Comparison of ENCODE assay signal across 17 mouse cellular contexts in genomic region chr1:64793234-64793530, GRCm38 (mm10). TPM values are rescaled to one million over a fixed set of nuclear protein-coding genes. Genes with fewer than 3 reads are reported as not detected.
DNase-seq lines count a peak whose midpoint lies in the region; ATAC-seq and TF ChIP-seq lines count a peak whose summit lies in the region.
"Had no signal": no experiment of that assay in that cellular context is flagged by ENCODE, and none has a peak within 500 bp of the region (broad histone marks: within the 10 kb centered on the region; RNA-seq: fewer than 3 reads in every experiment).

No protein-coding gene starts in this region.

- TF ChIP-seq CTCF in heart, postnatal 0 days (IDR thresholded peaks at IDR 0.05; ENCODE audit: low read depth): no peak

- 0 out of 2 replicates have a peak, but pooled peaks cover 7% of the 10 kb centered on the region for H3K36me3 ChIP-seq in heart, postnatal 0 days (replicated peaks; ENCODE audit: control insufficient read depth, insufficient read depth, low read length)
- no peaks in the 10 kb centered on the region for H3K36me3 ChIP-seq in lung, embryonic 15.5 days
- H3K36me3 ChIP-seq: midbrain, embryonic 15.5 days had no signal

- ATAC-seq in heart, postnatal 0 days (ENCODE audit: insufficient read depth, low read depth): no peak
- no peak for ATAC-seq in lung, embryonic 15.5 days (ENCODE audit: borderline replicate concordance, extremely low read depth, low FRiP score, low TSS enrichment)
- ATAC-seq: forebrain, embryonic 16.5 days; midbrain, embryonic 15.5 days had no signal

- H3K4me2 ChIP-seq in heart, postnatal 0 days (ENCODE audit: low read depth, low read length): no peak overlapping the region
- H3K4me2 ChIP-seq in lung, embryonic 15.5 days: no peak overlapping the region
- H3K4me2 ChIP-seq: hindbrain, embryonic 13.5 days; midbrain, embryonic 15.5 days; neural tube, embryonic 12.5 days had no signal

- H3K27me3 ChIP-seq in heart, postnatal 0 days (ENCODE audit: control insufficient read depth, insufficient read depth, low read length): no peaks in the 10 kb centered on the region
- no peaks in the 10 kb centered on the region for H3K27me3 ChIP-seq in lung, embryonic 15.5 days
- H3K27me3 ChIP-seq: CH12.LX; hindbrain, embryonic 13.5 days; midbrain, embryonic 15.5 days; neural tube, embryonic 12.5 days had no signal

- H3K27ac ChIP-seq in heart, postnatal 0 days (ENCODE audit: low read depth): peak overlapping the region; percentile 85
- 0 out of 2 replicates have a peak overlapping the region, but pooled peaks have one; percentile 2 for H3K27ac ChIP-seq in lung, embryonic 15.5 days
- H3K27ac ChIP-seq: hindbrain, embryonic 13.5 days; midbrain, embryonic 15.5 days; neural tube, embryonic 12.5 days had no signal

- H3K9ac ChIP-seq in heart, postnatal 0 days (replicated peaks; ENCODE audit: low read depth, low read length): no peak overlapping the region
- no peak overlapping the region for H3K9ac ChIP-seq in lung, embryonic 15.5 days
- H3K9ac ChIP-seq: hindbrain, embryonic 13.5 days; midbrain, embryonic 15.5 days; neural tube, embryonic 12.5 days had no signal

- H3K4me1 ChIP-seq in heart, postnatal 0 days (ENCODE audit: control insufficient read depth, insufficient read depth): peaks cover 44% of the 10 kb centered on the region
- H3K4me1 ChIP-seq in lung, embryonic 15.5 days: peaks cover 22% of the 10 kb centered on the region; the same call in 1 of the 2 replicates

- H3K9me3 ChIP-seq in heart, postnatal 0 days (replicated peaks; ENCODE audit: control insufficient read depth, low read length): no peaks in the 10 kb centered on the region
- no peaks in the 10 kb centered on the region for H3K9me3 ChIP-seq in lung, embryonic 15.5 days
- H3K9me3 ChIP-seq: hindbrain, embryonic 13.5 days; midbrain, embryonic 15.5 days; neural tube, embryonic 12.5 days had no signal

- 48% methylated on average over 4 of the region's 4 CpGs for WGBS in heart, postnatal 0 days
- WGBS in lung, embryonic 15.5 days: 68% methylated on average over 4 of the region's 4 CpGs

- TF ChIP-seq EP300 in heart, postnatal 0 days (IDR thresholded peaks at IDR 0.05; ENCODE audit: low read depth): no peak

- intact Hi-C loops in heart, postnatal 10 days (cut with DNase I): loop anchor here (2.0 to 5.0 kb wide), 2 partner anchors 54 to 124 kb away; no protein-coding TSS in a partner anchor

- DNase-seq in adrenal gland, postnatal 10 days: peak; percentile 61
- no peak for DNase-seq in adrenal gland, postnatal 14 days
- no peak for DNase-seq in heart, postnatal 0 days (ENCODE audit: low spot score)
- no peak for DNase-seq in heart, postnatal 10 days
- no peak for DNase-seq in lung, postnatal 10 days
- no peak for DNase-seq in lung, adult 18-20 months
- no peak for DNase-seq in testis, postnatal 14 days (ENCODE audit: low spot score)
- DNase-seq: cerebellum, adult 2 months; lung, adult 2 months; thymus, adult 2 months had no signal

- no peak overlapping the region for H3K4me3 ChIP-seq in heart, postnatal 0 days (ENCODE audit: low read depth, low read length)
- H3K4me3 ChIP-seq in lung, embryonic 15.5 days: no peak overlapping the region
- H3K4me3 ChIP-seq: erythroblast, embryonic 14.5 days; hindbrain, embryonic 13.5 days; midbrain, embryonic 15.5 days; neural tube, embryonic 12.5 days had no signal

RNA-seq across cellular contexts. Expression of gene Fzd5, which starts 55.6 kb away (rescaled TPM):
- 10 to 100 TPM; 12.1 to 13.7 TPM for total RNA-seq in adrenal gland, postnatal 10 days (2021)
- 12.8 and 14.4 TPM in 2 replicates for total RNA-seq in adrenal gland, postnatal 14 days (2021)
- total RNA-seq in heart, postnatal 0 days (2014; rRNA removed; ENCODE audit: low replicate concordance): 6.0 and 17.9 TPM in 2 replicates
- polyA plus RNA-seq in heart, postnatal 0 days (2015; fragmentation: Nextera tagmentation; extraction: Ambion mirVana): 1.3 and 1.4 TPM in 2 replicates
- 1 to 10 TPM; 6.4 to 7.9 TPM for total RNA-seq in heart, postnatal 10 days (2021)
- polyA plus RNA-seq in lung, embryonic 15.5 days (2015; fragmentation: Nextera tagmentation; extraction: Ambion mirVana): 3.0 and 3.1 TPM in 2 replicates
